Mouse (Mus musculus) heart, embryonic 12.5 days (tissue): ENCODE results near the gene Sec16a. TPM values are rescaled to one million over a fixed set of nuclear protein-coding genes. Genes with fewer than 3 reads are reported as not detected.

Experiments
- ATAC-seq: fragments of 200-750 bp; cut with Nextera tagmentation; 2 replicates; pipeline ENCODE4 v1.8.0; 2017; ENCODE audit warnings: moderate TSS enrichment, moderate library complexity; ENCODE audit not compliant: insufficient number of reproducible peaks, low FRiP score
- H3K27ac ChIP-seq: fragments of 300-500 bp; sonication (generic); 2 replicates; pipeline ENCODE4 v1.5.1; 2016; ENCODE audit warnings: mild to moderate bottlenecking, moderate library complexity; ENCODE audit not compliant: poor library complexity, severe bottlenecking
- H3K27me3 ChIP-seq: fragments of 300-500 bp; sonication (generic); replicated peaks from 2 replicates; pipeline ENCODE4 v1.6.1; 2016; ENCODE audit warnings: mild to moderate bottlenecking, moderate library complexity
- H3K36me3 ChIP-seq: fragments of 300-500 bp; sonication (generic); 2 replicates; pipeline ENCODE4 v1.6.1; 2016; ENCODE audit warnings: mild to moderate bottlenecking, moderate library complexity
- H3K4me1 ChIP-seq: fragments of 300-500 bp; sonication (generic); replicated peaks from 2 replicates; pipeline ENCODE4 v1.6.1; 2016; ENCODE audit warnings: mild to moderate bottlenecking
- H3K4me2 ChIP-seq: fragments of 300-500 bp; sonication (generic); 2 replicates; pipeline ENCODE4 v1.6.1; 2016; ENCODE audit warnings: mild to moderate bottlenecking, moderate library complexity
- H3K4me3 ChIP-seq: fragments of 300-500 bp; sonication (generic); 2 replicates; pipeline ENCODE4 v1.5.1; 2016; ENCODE audit warnings: mild to moderate bottlenecking
- H3K9ac ChIP-seq: fragments of 300-500 bp; sonication (generic); 2 replicates; pipeline ENCODE4 v1.6.1; 2016; ENCODE audit warnings: mild to moderate bottlenecking, moderate library complexity
- H3K9me3 ChIP-seq: fragments of 300-500 bp; sonication (generic); replicated peaks from 2 replicates; pipeline ENCODE4 v1.6.1; 2016; ENCODE audit warnings: mild to moderate bottlenecking, moderate library complexity
- WGBS: fragments of 180-500 bp; shearing (Covaris S2); methylation state at CpG from one replicate; pipeline ENCODE4 v1.1.7; 2016; 5-methylcytosine and 5-hydroxymethylcytosine counted together
- polyA plus RNA-seq: library from polyadenylated mRNA; unstranded; fragments of >200 nt; fragmentation: Nextera tagmentation; extraction: Ambion mirVana; gene quantifications from 2 replicates; pipeline ENCODE4 v1.2.1, GENCODE M21; 2016

Sec16a gene
- polyA plus RNA-seq, 1 experiment from 2014 or later: 22.6 TPM

DNA sequence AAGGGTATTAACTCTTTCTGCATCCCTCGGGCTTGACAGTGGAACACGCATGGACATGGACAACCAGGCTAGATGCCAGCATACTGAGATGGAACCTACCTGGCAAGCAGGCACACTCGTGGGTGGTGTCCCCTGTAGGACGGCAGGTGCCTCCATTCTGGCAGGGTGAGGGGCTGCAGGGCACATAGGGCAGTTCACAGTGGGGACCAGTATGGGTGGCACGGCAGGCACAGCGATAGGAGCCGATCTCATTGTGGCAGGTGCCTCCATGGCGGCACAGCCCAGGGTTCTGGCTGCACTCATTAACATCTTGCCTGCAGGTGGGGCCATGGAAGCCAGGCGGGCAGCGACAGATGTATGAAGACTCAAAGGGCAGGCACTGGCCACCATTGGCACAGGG, 39.2 kb upstream of the Sec16a start:
- WGBS: 90% methylated on average over 10 of the region's 10 CpGs
- Histone ChIP-seq H3K4me2 (no peak overlapping the region), H3K9me3 (no peaks in the 10 kb centered on the region), H3K36me3 (peaks cover 46% of the 10 kb centered on the region), H3K27ac (no peak overlapping the region), H3K27me3 (0 out of 2 replicates have a peak, but pooled peaks cover 6% of the 10 kb centered on the region), H3K4me1 (peaks cover 65% of the 10 kb centered on the region), H3K9ac (no peak overlapping the region), H3K4me3 (no peak overlapping the region)
- ATAC-seq: no peak

DNA sequence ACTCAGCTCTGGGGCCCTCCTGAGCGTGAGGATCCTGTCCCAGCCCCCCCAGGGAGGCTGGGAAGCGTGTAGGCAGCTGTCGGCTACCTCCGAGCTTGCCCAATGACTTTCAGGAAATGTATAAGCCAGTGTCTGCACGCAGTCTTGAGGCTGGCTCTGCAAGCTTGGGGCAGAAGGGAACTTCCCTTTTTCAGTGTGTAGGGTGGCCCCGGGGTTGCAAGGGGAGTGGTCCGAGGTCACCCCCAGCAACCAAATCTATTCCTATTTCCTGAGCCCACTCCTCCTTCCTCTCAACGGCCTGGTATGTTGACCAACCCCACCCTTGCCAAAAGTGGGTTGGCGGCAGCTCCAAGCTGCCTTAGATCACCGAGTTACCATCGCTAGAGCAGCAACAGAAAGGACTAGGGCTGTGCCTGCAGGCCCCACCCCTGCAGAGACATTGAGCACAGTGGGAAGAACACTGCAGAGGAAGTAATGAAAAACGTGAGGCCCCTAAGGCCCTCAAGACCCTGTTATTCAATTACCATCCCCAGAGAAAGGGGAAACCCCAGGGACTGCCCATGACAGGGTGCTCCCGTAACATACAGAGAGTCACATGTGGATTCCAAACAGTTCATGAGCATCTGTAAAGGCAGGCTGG, 38.3 kb upstream of the Sec16a start:
- Histone ChIP-seq H3K36me3 (peaks cover 52% of the 10 kb centered on the region), H3K9ac (no peak overlapping the region), H3K27ac (peak overlapping the region; percentile 28; the same call in 1 of the 2 replicates), H3K4me1 (peaks cover 57% of the 10 kb centered on the region), H3K4me2 (no peak overlapping the region), H3K27me3 (0 out of 2 replicates have a peak, but pooled peaks cover 6% of the 10 kb centered on the region), H3K4me3 (no peak overlapping the region), H3K9me3 (no peaks in the 10 kb centered on the region)
- 42% methylated on average over 13 of the region's 13 CpGs for WGBS
- no peak for ATAC-seq

DNA sequence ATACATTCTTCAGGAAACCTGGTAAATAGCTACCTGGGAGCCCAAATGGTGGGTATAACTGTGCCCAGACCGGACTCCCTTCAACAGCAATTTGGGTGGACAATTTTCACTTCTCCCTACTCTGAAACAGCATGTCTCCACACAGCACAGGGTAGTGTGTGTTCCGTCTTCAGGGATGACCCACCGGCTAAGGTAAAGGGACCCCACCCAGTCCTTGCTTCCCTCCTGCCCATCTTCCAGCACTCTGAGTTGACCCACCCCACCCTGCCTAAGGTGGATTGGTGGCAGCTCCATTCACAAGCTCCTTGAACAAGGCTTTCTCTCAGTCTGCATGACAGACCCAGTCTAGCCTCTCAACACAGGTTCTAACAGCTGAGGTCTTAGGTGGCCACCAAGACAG, 37.8 kb upstream of the Sec16a start:
- 74% methylated on average over 3 of the region's 3 CpGs for WGBS
- no peak for ATAC-seq
- Histone ChIP-seq H3K4me1 (peaks cover 52% of the 10 kb centered on the region), H3K36me3 (peaks cover 56% of the 10 kb centered on the region), H3K4me3 (no peak overlapping the region), H3K9ac (no peak overlapping the region), H3K9me3 (no peaks in the 10 kb centered on the region), H3K27me3 (0 out of 2 replicates have a peak, but pooled peaks cover 1% of the 10 kb centered on the region), H3K27ac (peak overlapping the region; percentile 28; the same call in 1 of the 2 replicates), H3K4me2 (no peak overlapping the region)

DNA sequence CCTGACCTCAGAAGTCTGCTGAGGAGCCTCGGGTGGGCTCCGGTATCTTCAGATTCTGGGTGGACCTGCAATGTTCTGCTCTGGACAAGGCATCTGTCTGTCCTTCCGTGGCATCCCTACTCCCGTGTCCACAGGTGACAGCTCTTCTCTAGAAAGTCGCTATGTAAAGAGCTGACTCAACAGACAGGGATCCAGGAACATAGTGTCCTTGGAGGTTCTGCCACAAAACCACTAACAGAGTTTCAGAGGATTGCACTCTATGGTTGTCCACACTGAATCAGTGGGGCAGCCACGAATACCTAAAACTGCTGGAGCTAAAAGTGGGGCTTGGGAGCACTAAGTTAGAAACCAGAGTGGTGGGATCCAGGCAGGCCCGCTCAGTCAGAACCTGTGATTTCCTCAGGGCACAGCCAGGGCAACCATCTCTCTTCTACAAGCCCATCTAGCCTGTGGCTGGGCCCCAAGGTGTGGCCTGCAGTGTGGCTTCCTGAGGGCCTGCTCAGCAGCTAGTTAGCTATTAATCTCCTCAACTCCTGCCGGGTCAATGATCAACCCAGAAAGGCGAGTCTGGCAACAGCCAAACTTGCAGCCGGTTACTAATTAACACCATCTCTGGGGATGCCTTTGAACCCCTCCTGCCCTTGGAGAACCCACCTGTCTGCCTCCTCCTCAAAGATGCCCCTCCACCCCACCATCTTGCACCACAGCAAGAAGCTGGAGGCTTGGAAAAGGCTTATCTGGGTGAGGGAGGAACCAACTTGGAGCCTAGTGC, 36.9 kb upstream of the Sec16a start:
- Histone ChIP-seq H3K4me2 (no peak overlapping the region), H3K9ac (no peak overlapping the region), H3K4me3 (no peak overlapping the region), H3K9me3 (no peaks in the 10 kb centered on the region), H3K27me3 (no peaks in the 10 kb centered on the region), H3K27ac (no peak overlapping the region), H3K4me1 (peaks cover 44% of the 10 kb centered on the region), H3K36me3 (peaks cover 65% of the 10 kb centered on the region)
- no peak for ATAC-seq
- 66% methylated on average over 10 of the region's 10 CpGs for WGBS

DNA sequence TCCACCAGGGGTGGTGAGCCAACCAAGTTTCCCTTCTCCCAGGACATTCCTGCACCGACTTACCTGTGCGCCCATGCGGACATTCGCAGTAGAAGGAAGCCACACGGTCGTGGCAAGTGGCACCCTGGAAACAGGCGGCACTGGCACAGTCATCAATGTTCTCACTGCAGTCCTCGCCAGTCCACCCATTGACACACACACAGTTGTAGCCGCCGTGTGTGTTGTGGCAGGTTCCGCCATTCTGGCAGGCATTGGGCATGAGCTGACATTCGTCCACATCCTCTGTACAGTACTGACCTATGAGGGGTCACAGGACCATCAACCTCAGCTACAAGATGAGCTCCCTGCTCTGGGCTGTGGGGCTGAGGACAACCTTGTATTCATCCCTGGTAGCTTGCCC, 35.9 kb upstream of the Sec16a start:
- no peak overlapping the region for H3K4me3 ChIP-seq
- no peaks in the 10 kb centered on the region for H3K27me3 ChIP-seq
- no peak overlapping the region for H3K9ac ChIP-seq
- H3K9me3 ChIP-seq: no peaks in the 10 kb centered on the region
- no peak overlapping the region for H3K4me2 ChIP-seq
- peaks cover 43% of the 10 kb centered on the region for H3K4me1 ChIP-seq
- H3K27ac ChIP-seq: 0 out of 2 replicates have a peak overlapping the region, but pooled peaks have one; percentile 4
- peaks cover 75% of the 10 kb centered on the region for H3K36me3 ChIP-seq
- ATAC-seq: no peak
- WGBS: 89% methylated on average over 12 of the region's 12 CpGs

DNA sequence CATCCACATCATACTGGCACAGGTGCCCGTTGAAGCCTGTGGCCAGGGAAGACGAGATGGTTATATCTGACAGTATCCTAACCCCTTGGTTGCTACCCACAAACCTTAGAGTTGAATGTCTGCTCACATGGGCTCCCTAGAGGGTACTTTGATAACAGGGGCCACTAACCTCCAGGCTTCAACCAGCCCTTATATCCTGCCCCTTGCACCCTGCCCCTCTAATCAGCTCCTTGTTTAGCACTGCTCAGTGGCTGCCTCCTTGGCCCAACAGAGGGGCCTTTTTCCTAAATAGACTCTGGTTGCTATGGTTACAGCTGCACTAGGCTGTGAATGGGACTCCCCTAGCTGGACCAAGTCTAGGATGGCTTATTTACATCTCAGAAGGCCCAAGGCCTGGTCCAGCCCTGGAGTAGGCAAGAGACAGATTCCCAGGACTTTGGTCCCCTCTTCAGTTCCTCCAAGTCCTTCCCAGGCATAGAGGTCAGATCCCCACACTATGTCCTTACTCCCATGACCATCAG, 33.7 kb upstream of the Sec16a start:
- Histone ChIP-seq H3K9me3 (no peaks in the 10 kb centered on the region), H3K36me3 (peaks cover 73% of the 10 kb centered on the region), H3K27ac (no peak overlapping the region)

DNA sequence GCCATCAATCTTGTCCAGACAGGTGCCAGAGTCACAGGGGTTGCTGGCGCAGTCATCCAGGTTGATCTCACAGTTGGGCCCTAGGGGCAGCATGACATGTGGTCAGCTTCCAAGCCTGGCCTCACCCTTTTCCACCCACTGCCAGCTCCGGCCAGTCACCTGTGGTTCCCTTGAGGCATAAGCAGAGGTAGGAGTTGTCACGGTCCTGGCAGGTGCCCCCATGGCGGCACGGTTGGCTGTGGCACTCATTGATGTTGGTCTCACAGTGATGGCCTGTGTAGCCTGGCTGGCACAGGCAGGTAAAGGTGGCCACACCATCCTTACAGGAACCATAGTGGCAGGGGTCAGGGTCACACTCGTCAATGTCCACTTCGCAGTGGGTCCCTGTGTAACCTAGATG, 32.9 kb upstream of the Sec16a start:
- Histone ChIP-seq H3K4me2 (no peak overlapping the region), H3K9me3 (no peaks in the 10 kb centered on the region), H3K27ac (peak overlapping the region; percentile 79; the same call in 1 of the 2 replicates), H3K36me3 (peaks cover 73% of the 10 kb centered on the region), H3K27me3 (no peaks in the 10 kb centered on the region), H3K4me1 (peaks cover 46% of the 10 kb centered on the region), H3K9ac (no peak overlapping the region), H3K4me3 (no peak overlapping the region)
- ATAC-seq: no peak
- WGBS: 90% methylated on average over 7 of the region's 7 CpGs

More for the DNA sequence above, 33.7 kb upstream of the Sec16a start:
- no peak for ATAC-seq
- 82% methylated on average over 2 of the region's 2 CpGs for WGBS
- no peak overlapping the region for H3K4me2 ChIP-seq
- H3K4me3 ChIP-seq: no peak overlapping the region
- H3K9ac ChIP-seq: no peak overlapping the region
- no peaks in the 10 kb centered on the region for H3K27me3 ChIP-seq
- H3K4me1 ChIP-seq: peaks cover 46% of the 10 kb centered on the region

DNA sequence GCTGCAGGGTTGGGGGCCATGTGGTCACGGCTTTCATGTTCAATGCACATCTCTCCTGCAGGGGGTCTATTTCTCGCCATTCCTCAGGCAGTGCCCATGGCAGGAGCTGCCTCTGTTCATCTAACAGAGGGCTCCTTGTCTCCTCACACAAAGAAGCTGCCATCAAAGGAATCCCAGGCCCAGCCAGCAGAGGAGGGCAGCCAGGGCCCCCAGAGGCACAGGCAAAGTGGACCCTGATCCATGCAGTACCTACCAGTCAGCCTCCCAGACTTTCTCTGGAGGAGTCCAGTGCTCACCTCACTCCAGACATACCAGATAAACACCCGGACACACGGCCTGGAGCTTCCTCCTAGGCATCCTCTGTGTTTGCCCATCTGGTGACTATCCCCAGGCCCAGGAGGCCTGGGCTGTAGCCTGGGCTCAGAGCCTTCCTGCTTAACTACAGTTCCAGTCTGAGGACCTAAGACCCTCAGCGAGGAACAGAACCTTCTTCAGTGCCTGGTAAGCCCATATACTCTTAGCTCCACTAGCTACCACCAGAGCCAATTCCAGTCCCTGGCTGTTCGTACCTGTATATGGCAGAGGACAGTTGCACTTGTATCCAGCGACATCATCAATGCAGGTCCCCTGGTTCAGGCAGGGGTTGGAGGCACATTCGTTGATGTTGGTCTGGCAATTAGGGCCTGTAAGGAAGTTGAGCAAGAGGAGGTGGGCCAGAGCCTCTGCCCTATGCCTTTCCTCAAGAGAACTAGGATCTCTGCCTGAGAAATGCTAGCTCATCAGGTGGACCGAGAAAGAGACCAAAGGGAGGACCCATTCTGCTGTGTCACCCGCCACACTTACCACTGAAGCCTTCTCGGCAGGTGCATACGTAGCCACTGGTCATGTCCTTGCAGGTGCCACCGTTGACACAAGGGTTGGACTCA, 30.8 kb upstream of the Sec16a start:
- WGBS: 64% methylated on average over 13 of the region's 13 CpGs
- 0 out of 2 replicates have a peak, but pooled peaks have one; percentile 1 for ATAC-seq

DNA sequence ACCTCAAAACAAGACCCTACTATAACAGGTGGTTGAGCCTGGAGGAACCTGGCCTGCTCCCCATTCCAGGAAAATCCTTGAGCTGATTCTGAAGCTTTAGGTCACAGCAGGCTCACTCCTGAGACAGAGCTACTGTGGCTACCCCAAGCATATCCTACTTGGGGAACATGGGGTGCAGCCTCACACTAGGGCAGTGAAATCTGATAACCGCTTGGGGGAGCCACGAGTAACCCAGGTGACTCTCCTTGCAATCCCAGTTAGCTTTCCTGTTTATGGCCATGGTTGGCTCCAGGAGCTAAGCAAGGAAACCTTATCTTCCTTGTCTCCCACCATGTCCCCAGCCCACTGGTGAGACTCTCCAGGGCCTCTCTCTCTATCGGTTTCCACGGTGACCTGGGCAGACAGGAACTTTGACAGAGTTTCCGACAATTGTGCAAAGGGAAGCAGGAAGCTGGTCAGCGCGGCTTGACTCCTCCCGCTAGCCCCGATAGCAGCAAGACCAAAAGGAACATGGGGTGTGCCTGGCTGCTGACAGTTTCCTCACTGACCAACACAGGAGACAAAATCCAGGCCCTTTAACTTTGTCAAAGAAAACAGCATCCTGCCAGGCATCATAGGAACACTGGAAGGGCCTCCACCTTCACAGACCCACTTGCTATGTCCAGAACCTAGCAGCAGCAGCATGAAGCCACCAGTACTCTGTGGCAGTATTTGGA, 29.9 kb upstream of the Sec16a start:
- peak; percentile 76 for ATAC-seq
- WGBS: 10% methylated on average over 9 of the region's 9 CpGs
- peak overlapping the region; percentile 26; the same call in 1 of the 2 replicates for H3K4me2 ChIP-seq

More for the DNA sequence above, 30.8 kb upstream of the Sec16a start:
- H3K4me3 ChIP-seq: no peak overlapping the region
- H3K4me2 ChIP-seq: peak overlapping the region; percentile 26; the same call in 1 of the 2 replicates
- peaks cover 37% of the 10 kb centered on the region for H3K4me1 ChIP-seq
- no peaks in the 10 kb centered on the region for H3K9me3 ChIP-seq
- H3K36me3 ChIP-seq: peaks cover 80% of the 10 kb centered on the region
- peak overlapping the region; percentile 79 for H3K27ac ChIP-seq
- no peak overlapping the region for H3K9ac ChIP-seq
- no peaks in the 10 kb centered on the region for H3K27me3 ChIP-seq

More for the DNA sequence above, 29.9 kb upstream of the Sec16a start:
- H3K4me1 ChIP-seq: peaks cover 37% of the 10 kb centered on the region
- no peak overlapping the region for H3K4me3 ChIP-seq
- peak overlapping the region; percentile 79 for H3K27ac ChIP-seq
- no peaks in the 10 kb centered on the region for H3K27me3 ChIP-seq
- H3K9me3 ChIP-seq: no peaks in the 10 kb centered on the region
- no peak overlapping the region for H3K9ac ChIP-seq
- peaks cover 81% of the 10 kb centered on the region for H3K36me3 ChIP-seq
